Mouse (Mus musculus) cerebellum, adult 18-20 months (tissue): Measurements from ENCODE around the gene Baiap3.

Experiments
- DNase-seq, 2 experiments: peaks; one replicate each; pipeline ENCODE4 v3.0.0; 2021

Baiap3 gene

GRCm38 (mm10) chr17:25256140-25256754 is at the start of gene Baiap3:
Baiap3 (minus strand) TSS chr17:25256364.
- no peak for DNase-seq

GRCm38 (mm10) chr17:25298094-25298493 is 41.9 kb upstream of the Baiap3 start, which contains the start of gene Prss34:
Prss34 (plus strand) TSS chr17:25298394.
- DNase-seq, result no peak

DNA sequence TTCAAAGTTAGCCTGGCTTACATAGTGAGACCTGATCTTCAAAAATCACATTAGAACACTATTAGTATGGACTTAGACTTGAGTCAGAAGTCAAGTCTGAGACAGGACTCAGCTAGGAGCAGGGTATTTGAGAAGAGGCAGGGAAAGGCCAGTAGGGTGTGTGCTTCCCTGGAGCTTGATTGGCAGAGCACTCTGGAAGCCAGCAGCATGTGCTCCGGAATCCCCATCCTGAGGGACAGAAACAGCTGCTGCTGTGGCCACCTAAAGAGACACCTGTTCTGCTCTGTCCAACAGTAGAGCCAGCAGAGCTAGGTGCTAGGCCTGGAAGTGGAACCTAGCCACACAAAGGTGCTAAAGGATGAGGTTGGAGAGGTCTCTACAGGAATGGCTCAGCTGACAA is 37.9 kb upstream of the Baiap3 start:
- no peak for DNase-seq

DNA sequence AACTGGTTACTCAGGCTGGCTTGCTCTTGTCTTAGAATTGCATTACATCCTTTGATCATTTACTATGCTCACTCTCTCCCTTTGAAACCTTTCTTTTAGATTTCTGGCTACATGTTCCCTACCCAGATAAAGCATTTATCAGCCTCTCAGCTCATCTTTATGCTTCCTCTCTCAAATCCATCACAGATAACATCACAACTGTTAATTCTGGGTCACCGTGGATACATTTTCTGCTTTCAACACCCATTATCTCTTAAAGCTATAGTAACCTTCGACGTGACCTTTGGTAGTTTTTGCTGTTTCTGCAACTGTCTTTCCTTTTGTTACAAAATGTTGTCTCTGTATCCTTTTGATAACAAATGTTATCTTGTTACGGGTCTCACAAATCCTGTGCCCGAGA is 37.3 kb upstream of the Baiap3 start:
- no peak for DNase-seq

GRCm38 (mm10) chr17:25290411-25290810 is 34.2 kb upstream of the Baiap3 start:
- DNase-seq, result no peak

GRCm38 (mm10) chr17:25288842-25289241 is 32.7 kb upstream of the Baiap3 start:
- peak in 1 of 2 experiments; percentile 32 for DNase-seq

DNA sequence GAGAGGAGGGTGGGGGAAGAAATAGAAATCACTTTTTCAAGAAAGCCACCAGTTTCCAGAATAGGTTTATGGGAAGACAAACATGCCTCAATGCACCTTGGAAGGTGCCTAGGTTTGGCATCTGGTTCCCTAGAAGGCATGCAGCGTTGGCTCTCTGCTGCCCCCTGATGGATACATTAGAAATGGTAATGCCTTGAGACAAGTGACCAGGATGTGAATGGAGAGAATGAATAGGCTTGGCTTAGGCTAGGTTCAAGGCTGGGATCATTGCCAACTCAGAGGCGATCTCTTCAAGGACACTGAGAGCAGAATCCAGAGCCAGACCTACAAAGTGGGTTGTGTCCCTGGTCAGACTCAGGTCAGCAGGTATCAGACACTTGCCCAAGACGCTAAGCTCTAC is 28.9 kb upstream of the Baiap3 start:
- DNase-seq, result peak; percentile 81 to 85

- DNase-seq, result peak in 1 of 2 experiments; percentile 18
These were observed 26.0 kb upstream of the Baiap3 start for GRCm38 (mm10) chr17:25282133-25282532.

DNA sequence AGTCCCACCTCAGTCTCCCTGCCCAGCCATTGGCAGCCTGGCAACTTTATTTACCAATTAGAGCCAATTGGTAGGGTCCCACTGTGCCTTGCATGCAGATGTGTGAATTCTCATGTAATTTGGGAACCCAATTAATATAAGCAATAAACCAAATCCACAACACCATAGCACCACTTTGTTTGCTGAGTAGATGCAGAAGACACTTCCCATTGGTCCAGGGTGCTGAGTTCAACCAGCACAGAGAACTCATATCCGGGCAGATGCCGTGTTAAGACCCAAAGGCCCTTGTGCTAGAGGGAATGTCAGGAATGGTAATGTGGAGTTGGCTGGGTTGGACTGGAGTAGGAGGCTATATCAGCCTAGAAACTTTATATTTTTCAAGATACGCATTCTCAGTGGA is 19.7 kb upstream of the Baiap3 start:
- no peak for DNase-seq

GRCm38 (mm10) chr17:25274571-25275346 is 18.6 kb upstream of the Baiap3 start, which contains the start of gene Ube2i:
Ube2i (minus strand) TSS chr17:25274622.
- DNase-seq, result no peak

- peak; percentile 82 to 96 for DNase-seq
These were observed 17.7 kb upstream of the Baiap3 start for GRCm38 (mm10) chr17:25273706-25274501.

GRCm38 (mm10) chr17:25272951-25273705 is 17.0 kb upstream of the Baiap3 start:
- DNase-seq, result peak; percentile 75 to 92

GRCm38 (mm10) chr17:25272326-25272725 is 16.2 kb upstream of the Baiap3 start:
- no peak for DNase-seq

DNA sequence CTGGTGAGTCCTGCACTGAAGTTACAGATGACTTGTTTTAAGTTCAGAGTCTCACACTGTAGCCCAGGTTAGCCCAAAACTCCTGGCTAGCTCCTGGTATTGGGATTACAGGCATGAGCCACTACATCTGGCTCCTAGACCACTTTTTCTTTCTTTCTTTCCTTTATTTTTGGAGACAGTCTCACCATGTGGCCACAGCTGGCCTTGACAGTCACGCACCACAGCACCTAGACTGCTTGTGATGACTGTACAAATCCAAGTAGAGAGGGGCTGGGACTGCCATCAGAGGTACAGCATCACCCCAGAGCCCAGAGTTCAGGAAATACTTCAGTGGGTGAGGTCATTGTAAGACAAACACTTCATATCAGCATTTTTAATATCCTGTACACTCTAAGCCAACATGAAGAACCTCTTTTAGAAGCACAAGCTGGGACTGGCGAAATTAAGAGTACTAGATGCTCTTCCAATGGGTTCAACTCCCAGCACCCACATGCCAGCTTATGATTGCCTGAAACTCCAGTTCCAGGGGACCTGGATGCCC is 14.7 kb upstream of the Baiap3 start:
- DNase-seq, result no peak

DNA sequence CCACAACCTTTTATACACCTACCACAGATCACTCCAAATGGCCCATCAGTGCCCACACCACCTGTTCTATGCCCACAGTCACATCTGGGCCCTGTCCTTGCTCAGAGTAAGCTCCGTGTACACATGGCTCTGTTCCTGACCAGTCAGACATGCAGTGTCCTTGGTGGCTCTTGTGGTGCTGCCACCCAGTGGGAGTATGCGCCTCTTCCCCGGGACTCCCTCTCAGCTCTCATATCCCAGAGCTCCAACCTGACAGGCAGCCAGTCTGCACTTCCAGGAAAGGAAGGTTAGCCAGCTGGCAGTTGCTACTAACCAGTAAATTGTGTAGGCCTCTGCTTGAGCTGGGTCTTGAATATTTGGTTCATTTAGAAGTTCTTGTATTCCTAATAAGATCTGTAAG is 8.3 kb upstream of the Baiap3 start:
- DNase-seq, result peak; percentile 37 to 39

- DNase-seq, result no peak
These were observed 1.7 kb upstream of the Baiap3 start for GRCm38 (mm10) chr17:25257804-25258261.

- no peak for DNase-seq
These were observed 1.1 kb downstream of the Baiap3 start for GRCm38 (mm10) chr17:25255110-25255509.

DNA sequence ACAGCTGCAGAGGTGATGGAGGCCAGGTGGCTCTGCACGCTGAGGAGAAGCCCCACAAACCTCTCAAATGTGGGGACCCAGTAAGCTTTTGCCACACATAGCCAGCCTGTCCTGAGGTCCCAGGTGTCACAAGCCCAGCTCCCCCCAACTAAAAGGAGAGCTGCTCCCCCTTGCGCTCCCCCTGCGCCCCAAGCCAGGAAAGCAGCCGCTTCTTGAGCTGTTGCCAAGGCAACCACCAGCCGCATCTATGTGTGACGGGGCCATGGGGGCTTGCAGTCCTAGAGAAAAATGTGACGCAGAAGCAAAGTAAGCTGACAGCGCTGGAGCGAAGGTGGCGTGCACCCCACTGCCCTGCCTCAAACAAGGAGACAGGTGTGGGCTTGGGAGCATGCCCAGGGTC is 2.4 kb downstream of the Baiap3 start:
- no peak for DNase-seq

GRCm38 (mm10) chr17:25252643-25253042 is 3.5 kb downstream of the Baiap3 start:
- no peak for DNase-seq

DNA sequence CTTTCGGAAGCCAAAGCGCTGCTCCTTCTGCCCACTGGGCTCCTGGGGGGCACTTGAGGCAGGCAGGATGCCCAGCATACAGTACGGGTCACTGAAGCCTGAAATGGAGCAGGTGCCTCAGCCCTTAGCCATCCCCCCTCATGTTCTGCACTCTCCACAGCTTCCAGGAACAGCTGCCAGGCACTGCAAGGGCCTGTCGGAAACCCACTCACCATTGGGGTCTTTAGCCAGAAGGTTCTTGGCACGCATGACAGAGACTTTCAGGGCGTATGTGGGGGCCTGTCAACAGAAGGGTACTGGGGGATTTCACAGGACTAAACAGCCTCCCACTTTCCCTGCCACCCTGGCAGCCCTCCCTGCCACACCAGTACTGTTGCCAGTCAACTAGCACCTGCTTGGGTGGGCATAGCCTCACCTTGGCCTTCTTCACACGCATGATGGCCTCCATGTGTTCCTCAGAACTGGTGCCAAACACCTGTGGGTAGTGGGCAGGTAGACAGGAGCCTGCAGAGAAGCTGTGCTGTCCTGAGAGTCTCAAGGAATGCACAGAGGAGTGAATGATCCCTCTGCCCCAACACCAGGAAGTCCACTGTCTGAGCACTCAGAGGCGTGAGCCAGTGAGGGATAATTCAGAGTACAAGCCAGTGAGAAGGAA is 5.9 kb downstream of the Baiap3 start:
- DNase-seq, result no peak

DNA sequence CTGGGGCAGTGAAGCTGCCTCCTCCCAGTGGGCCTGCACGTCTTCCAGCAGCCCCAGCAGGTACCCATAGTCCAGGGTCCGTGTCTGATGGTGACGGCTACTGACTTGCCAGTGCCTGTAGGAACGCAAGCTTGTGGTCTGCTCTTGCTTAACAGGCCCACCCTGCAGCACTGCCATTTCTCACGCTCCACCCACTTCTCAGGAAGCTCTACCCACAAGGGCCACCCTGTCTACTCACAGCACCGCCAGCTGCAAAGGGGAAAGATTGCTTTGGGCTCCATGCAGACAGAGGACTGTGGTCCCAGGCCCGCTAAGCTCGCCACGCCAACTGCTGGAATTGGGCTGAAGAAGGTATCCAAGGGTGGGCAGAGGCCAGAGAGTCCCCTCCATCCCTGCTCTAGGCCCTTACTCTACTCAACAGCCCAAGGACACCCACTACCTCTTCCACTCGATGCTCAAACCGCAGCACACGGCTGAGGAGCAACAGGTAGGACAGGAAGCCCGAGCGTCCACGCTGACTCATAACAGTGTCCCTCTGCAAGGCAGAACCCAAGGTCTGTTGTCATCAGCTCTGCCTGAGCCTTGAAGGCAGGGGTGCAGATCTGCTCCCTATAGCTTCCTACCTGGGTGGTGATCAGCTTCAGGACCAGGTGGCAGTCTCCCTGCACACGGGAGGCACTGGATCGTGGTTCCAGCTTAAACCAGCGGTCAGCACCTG is 8.0 kb downstream of the Baiap3 start:
- DNase-seq, result no peak
